Mouse (Mus musculus) ES-E14 (cell line): ENCODE results near the gene Tmem262.

ENCODE experiments used
- CHD2 ChIP-seq: IDR thresholded peaks from 2 replicates; pipeline ENCODE4 v1.6.1; 2014; ENCODE audit warnings: mild to moderate bottlenecking, low read depth, low read length, inconsistent platforms
- HCFC1 ChIP-seq: IDR thresholded peaks from 2 replicates; pipeline ENCODE4 v1.6.1; 2012; ENCODE audit warnings: low read length, inconsistent platforms, borderline replicate concordance; ENCODE audit not compliant: insufficient read depth
- MAFK ChIP-seq: IDR thresholded peaks from 2 replicates; pipeline ENCODE4 v1.6.1; 2014; ENCODE audit warnings: mild to moderate bottlenecking, low read depth, low read length, inconsistent platforms; ENCODE audit not compliant: insufficient read depth
- ZC3H11A ChIP-seq: IDR thresholded peaks from 2 replicates; pipeline ENCODE4 v1.6.1; 2012; ENCODE audit warnings: low read depth, mild to moderate bottlenecking, inconsistent platforms, low read length, borderline replicate concordance
- ZNF384 ChIP-seq: IDR thresholded peaks from 2 replicates; pipeline ENCODE4 v1.6.1; 2012; ENCODE audit warnings: low read depth, low read length, inconsistent platforms

DNA sequence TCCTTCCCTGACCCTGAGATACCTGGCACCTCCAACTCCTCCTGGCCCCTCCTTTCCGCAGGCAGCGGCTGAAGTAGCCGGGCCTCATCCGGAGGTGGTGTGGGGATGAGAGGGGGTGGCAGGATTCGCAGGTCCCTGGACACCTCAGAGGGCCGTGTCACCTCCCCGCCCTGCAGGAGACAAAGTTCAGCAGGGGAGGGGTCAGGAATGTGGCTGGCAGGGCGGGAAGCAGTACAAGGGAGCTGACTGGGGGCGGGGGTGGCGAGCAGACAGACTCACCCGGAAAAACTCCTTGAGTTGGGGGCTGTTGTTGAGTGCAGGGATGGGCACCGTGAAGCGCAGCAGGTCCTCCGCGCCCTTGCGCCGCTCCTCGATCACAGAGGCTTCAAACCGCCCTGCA lies 41.9 kb downstream of the Tmem262 start:
- TF ChIP-seq ZC3H11A (no peak), ZNF384 (no peak), CHD2 (no peak), MAFK (no peak), HCFC1 (no peak)
